Mouse (Mus musculus): Measurements from ENCODE around the gene Acsm4. TPM values are rescaled to one million over a fixed set of nuclear protein-coding genes. Genes with fewer than 3 reads are reported as not detected.
A peak's percentile ranks its signal among the peaks of the same experiment; 100 is the strongest.
"Not testable (repeated sequence)": the region's sequence is repeated elsewhere in the genome, so short reads cannot be mapped to it uniquely, and the experiment has no call there.

The Acsm4 gene
- total RNA-seq (2018; cell fraction: chromatin; rRNA removed) = not detected
- total RNA-seq (2018; cell fraction: cytosol; rRNA removed) = not detected
- total RNA-seq (2018; cell fraction: nucleus; rRNA removed) = not detected
- not detected in 3 replicates for polyA plus RNA-seq (2018)

DNA sequence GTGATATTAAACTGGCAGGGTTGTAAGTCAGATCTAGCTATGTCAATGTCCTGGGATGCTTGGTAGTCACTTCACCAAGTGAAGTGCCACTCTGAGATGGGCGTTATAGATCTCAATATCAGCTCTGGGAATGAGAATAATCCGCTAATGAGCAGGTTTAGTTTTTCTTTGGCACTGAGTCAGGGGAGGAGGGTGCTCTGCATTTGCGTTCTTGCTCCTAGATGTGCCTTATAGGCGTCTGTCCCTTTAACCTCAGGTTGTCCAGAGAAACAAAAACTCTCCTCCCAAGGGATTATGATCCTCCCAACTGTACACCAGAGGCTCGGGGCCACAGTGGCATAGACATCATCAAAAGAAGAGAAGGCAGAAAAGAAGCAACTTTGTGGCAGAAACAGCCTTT is at the start of gene Acsm4:
Acsm4 (plus strand) TSS at position 301 of the 400 bp plus-strand sequence.
- 80% methylated on average over 5 of the region's 5 CpGs for WGBS (ENCODE audit: missing documents)
- Histone ChIP-seq H3K4me3 (ENCODE audit: inconsistent target) (no peak within 1 kb of the TSS), H3K36me3 (ENCODE audit: inconsistent target) (no peaks in the 10 kb centered on the region), H3K79me2 (ENCODE audit: inconsistent target) (no peaks in the 10 kb centered on the region), H3K27ac (no peak within 1 kb of the TSS)

DNA sequence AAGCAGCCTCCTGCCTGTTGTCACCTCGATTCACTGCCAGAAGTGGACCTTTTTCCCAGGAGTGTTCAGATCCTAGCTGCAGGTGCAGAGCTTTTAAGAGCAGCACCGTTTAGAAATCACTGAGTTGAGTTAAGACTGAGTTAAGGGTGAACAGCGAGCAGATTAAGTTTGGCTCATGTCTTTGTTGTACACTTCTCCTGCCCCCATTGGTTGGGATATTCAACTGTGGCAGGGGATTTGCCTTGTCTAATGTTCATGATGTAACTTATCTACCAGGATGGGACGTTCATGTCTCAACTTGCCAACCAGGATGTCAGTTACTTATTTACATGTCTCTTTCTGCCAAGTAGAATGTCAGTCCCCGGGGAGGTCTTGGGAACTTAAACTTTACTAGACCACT is 47.5 kb upstream of the Acsm4 start:
- Histone ChIP-seq H3K36me3 (ENCODE audit: inconsistent target) (no peaks in the 10 kb centered on the region), H3K4me3 (ENCODE audit: inconsistent target) (no peak overlapping the region), H3K27ac (no peak overlapping the region), H3K79me2 (ENCODE audit: inconsistent target) (no peaks in the 10 kb centered on the region)
- 84% methylated on average over 5 of the region's 5 CpGs for WGBS (ENCODE audit: missing documents)

DNA sequence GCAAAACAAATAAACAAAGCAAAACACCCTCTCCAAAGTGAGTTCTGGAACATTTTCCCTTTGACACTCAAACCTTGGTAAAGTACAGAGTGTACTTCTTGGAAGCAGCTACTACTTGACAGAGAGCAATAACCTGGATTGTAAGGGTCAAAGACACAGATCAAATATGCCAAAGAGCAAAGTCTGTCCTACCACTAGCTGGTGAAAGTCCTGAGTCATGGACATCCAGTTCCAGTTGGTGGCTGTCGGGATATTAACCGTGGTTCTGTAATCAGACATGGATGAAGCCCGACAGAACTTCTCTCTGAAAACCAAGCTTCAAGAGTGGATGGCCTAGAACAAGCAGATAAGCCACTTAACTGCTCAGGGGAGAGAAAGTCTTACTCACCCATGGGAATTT is 21.9 kb upstream of the Acsm4 start:
- no peaks in the 10 kb centered on the region for H3K79me2 ChIP-seq (ENCODE audit: inconsistent target)
- H3K27ac ChIP-seq = no peak overlapping the region
- H3K4me3 ChIP-seq (ENCODE audit: inconsistent target) = no peak overlapping the region
- H3K36me3 ChIP-seq (ENCODE audit: inconsistent target) = no peaks in the 10 kb centered on the region
- WGBS (ENCODE audit: missing documents) = 96% methylated on average over 3 of the region's 3 CpGs

DNA sequence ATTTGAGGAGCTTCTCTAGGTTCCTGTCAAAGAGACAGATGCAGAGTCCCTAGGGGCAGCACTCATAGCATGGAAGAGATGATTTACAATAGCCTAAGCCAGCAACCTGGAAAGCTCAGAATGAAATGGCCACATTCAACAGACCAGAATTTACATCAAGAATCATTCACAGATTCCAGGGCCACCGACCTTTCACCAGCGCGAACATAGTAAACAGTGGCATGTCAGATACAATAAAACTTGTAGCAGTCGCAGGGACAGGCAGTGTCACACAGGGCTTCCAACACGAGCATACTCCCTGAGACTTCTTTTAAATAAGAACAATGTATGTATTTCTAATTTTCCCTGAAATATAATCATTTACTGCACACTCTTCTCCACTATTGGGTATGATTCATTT is 19.4 kb upstream of the Acsm4 start:
- Histone ChIP-seq H3K4me3 (ENCODE audit: inconsistent target) (no peak overlapping the region), H3K27ac (no peak overlapping the region), H3K36me3 (ENCODE audit: inconsistent target) (no peaks in the 10 kb centered on the region), H3K79me2 (ENCODE audit: inconsistent target) (no peaks in the 10 kb centered on the region)
- 80% methylated on average over 5 of the region's 5 CpGs for WGBS (ENCODE audit: missing documents)

DNA sequence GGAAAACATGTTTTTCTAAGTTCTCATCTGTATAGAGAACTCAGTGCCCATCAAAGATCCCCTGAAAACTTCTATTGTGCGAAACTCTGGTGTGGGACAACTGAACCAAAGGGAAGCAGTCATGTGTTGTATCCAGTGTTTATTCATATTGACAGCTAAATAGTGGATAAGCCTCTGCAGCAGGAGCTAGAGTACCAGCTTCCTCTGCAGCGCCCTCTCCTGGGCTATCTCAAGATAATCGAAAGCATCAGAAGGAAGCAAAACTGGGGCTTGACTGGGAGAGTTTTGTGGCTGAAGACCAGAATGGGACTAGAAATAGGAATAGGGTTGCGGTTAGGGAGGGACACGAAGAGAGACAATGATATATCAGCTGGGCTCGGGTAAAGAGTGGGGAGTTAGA is 18.9 kb upstream of the Acsm4 start:
- H3K4me3 ChIP-seq (ENCODE audit: inconsistent target) = no peak overlapping the region
- no peaks in the 10 kb centered on the region for H3K36me3 ChIP-seq (ENCODE audit: inconsistent target)
- no peak overlapping the region for H3K27ac ChIP-seq
- H3K79me2 ChIP-seq (ENCODE audit: inconsistent target) = no peaks in the 10 kb centered on the region
- 50% methylated on average over 6 of the region's 6 CpGs for WGBS (ENCODE audit: missing documents)

DNA sequence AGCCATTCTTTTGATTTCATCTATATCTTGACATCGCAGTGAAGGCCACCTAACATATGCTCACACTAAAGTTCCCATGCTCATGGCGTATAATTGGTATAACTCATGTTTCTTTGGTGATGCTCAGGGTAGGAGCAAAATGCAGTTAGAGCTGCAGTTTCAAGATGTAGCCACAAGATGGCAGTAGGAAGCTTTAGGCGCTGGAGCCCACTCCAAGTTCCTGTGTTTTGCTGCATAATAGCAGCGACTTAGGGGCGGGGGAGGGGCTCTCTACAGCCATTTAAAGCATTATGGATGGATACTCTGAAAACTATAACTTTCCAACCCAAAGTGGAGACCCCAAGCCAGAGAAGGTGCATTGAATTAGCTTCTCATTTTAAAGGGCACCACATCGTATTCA is 16.4 kb upstream of the Acsm4 start:
- Histone ChIP-seq H3K36me3 (ENCODE audit: inconsistent target) (no peaks in the 10 kb centered on the region), H3K27ac (no peak overlapping the region), H3K79me2 (ENCODE audit: inconsistent target) (no peaks in the 10 kb centered on the region), H3K4me3 (ENCODE audit: inconsistent target) (no peak overlapping the region)
- WGBS (ENCODE audit: missing documents) = 21% methylated on average over 6 of the region's 6 CpGs

DNA sequence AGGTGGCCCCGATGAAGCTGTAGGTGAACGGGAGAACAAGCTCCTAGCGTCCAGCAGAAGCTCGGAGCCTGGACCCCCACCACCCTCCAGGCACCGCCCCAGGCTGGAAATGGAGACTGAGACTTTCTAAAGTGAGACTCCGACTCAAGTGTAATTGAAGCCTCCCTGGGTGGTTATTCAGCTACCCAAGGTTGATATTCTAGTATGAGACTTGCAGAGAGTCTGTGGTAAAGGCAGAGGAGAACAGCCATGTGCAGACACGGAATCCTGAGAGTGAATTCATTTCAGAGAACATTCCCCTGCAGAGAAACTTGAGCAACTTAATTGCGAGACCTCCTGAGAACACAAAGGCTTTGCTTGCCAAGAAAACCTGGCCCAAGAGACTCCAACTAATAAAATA is 9.7 kb upstream of the Acsm4 start:
- Histone ChIP-seq H3K4me3 (ENCODE audit: inconsistent target) (no peak overlapping the region), H3K79me2 (ENCODE audit: inconsistent target) (no peaks in the 10 kb centered on the region), H3K36me3 (ENCODE audit: inconsistent target) (no peaks in the 10 kb centered on the region), H3K27ac (no peak overlapping the region)
- 74% methylated on average over 8 of the region's 8 CpGs for WGBS (ENCODE audit: missing documents)

DNA sequence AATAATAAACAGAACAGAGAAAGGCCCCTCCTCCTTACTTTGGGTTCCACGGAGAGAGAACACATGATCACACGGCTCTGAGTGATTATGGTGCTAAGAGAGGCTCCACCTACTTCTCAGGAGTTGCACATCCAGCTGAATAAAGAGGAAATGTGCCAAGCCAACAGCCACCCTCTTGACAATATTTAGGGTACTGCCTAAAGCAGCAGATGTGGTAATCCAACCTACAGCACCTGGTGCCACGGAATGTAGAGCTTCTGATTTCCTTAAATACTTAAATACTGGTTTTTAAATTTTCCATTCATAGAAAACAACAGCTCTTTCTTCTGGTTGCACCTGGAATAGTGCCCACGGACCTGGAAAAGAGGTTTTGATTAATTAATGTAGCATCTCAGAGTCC is 7.1 kb upstream of the Acsm4 start:
- Histone ChIP-seq H3K79me2 (ENCODE audit: inconsistent target) (no peaks in the 10 kb centered on the region), H3K4me3 (ENCODE audit: inconsistent target) (no peak overlapping the region), H3K36me3 (ENCODE audit: inconsistent target) (no peaks in the 10 kb centered on the region), H3K27ac (no peak overlapping the region)
- 60% methylated on average over 4 of the region's 4 CpGs for WGBS (ENCODE audit: missing documents)

DNA sequence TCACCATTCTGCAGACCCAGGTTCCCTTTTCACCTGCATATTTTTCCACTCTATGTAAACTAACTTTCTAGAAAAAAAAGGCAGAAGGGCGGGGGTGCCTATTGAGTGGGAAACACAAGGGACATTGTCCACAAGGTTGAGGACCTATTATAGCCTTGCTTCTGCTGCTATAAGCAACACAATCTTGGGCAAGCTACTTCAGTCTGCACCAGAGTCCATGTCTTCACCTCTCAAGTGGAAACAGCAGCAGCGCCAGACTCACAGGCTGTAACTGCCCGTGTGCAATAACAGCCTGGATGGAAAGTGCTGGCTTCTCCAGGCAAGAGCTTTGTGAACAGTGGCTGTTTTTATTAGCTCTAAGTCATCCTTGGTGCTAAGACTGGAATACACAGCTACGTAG is 2.5 kb downstream of the Acsm4 start:
- H3K4me3 ChIP-seq (ENCODE audit: inconsistent target) = no peak overlapping the region
- WGBS (ENCODE audit: missing documents) = 79% methylated on average over 4 of the region's 4 CpGs
- no peak overlapping the region for H3K27ac ChIP-seq
- H3K79me2 ChIP-seq (ENCODE audit: inconsistent target) = no peaks in the 10 kb centered on the region
- no peaks in the 10 kb centered on the region for H3K36me3 ChIP-seq (ENCODE audit: inconsistent target)

DNA sequence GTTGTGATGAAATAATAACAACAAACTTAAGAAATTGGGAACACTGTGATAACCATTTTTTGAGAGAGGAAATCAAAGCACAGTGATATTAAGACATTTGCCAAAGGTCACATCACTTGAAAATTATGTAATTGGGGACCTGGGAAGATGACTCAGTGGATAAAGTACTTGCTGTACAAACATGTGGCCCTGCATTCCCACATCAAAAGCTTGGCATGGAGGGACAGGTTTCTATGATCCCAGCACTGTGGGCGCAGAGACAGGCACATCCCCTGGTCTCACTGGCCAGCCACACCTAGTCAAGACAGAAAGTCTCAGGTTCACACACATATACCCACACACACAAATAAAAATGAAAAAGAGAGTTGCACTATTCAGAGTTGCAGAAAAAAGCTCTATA is 5.1 kb downstream of the Acsm4 start:
- 100% methylated on average over 1 of the region's 1 CpGs for WGBS (ENCODE audit: missing documents)
- no peaks in the 10 kb centered on the region for H3K79me2 ChIP-seq (ENCODE audit: inconsistent target)
- no peak overlapping the region for H3K4me3 ChIP-seq (ENCODE audit: inconsistent target)
- H3K27ac ChIP-seq = no peak overlapping the region
- no peaks in the 10 kb centered on the region for H3K36me3 ChIP-seq (ENCODE audit: inconsistent target)

DNA sequence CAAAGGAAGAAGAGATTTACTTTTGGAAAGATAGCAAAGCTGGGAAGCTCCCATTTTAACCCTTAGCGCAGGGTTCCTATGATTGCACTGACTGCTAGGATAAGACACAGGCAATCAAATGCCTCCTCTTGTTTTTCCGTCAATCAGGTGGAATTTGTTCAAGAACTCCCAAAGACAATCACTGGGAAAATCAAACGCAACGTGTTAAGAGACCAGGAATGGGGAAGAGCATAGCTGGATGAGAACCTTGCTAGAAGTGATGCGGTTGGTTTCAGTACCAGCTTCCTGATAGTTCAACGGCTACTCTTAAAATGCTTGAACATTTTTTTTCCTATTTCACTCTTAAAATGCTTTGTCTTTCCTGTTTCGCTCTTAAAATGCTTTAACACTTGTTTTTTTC is 24.3 kb downstream of the Acsm4 start:
- no peaks in the 10 kb centered on the region for H3K79me2 ChIP-seq (ENCODE audit: inconsistent target)
- H3K4me3 ChIP-seq (ENCODE audit: inconsistent target) = no peak overlapping the region
- H3K27ac ChIP-seq = no peak overlapping the region
- peaks cover 31% of the 10 kb centered on the region for H3K36me3 ChIP-seq (ENCODE audit: inconsistent target)
- 93% methylated on average over 7 of the region's 7 CpGs for WGBS (ENCODE audit: missing documents)

DNA sequence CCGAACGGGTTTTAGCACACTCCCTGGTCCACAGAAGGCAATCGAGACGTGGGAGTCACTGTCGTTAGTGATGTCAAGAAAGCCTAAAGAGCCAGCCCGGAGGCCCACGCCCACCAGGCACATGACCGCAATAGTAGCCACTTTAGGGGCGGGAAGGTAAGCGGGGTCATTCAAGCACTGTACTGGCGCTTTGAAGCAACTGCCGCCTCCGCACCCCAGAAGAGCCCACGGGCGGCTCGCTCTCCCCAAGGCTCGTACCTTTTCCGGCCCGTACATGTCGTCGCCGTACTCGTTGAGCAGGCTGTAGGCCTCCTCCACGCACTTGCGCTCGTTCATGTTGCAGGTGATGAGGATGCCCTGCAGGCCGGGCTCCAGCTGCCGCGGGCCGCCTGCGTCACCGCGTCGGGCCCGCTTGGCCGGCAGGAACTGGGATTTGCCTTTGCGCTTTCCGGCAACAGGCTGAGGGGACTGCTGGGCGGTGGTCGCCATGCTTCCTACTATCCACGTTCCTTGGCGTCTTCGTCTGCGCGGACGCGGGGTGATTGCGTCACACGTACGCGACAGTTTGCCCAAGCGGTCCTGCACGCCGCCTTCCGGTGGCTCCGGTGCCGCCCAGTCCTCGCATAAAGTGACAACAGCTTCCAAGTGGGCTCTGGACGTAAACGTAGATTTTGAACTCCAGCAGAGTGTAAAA is 30.6 kb downstream of the Acsm4 start, which contains the start of gene Thumpd1:
Thumpd1 (minus strand) TSS at position 546 of the 694 bp plus-strand sequence.
- Histone ChIP-seq H3K36me3 (ENCODE audit: inconsistent target) (peaks cover 31% of the 10 kb centered on the region), H3K4me3 (ENCODE audit: inconsistent target) (peak within 1 kb of the TSS; percentile 95), H3K79me2 (ENCODE audit: inconsistent target) (peaks cover 9% of the 10 kb centered on the region), H3K27ac (peak within 1 kb of the TSS; percentile 42)
- under 1% methylated on average over 60 of the region's 60 CpGs for WGBS (ENCODE audit: missing documents)

DNA sequence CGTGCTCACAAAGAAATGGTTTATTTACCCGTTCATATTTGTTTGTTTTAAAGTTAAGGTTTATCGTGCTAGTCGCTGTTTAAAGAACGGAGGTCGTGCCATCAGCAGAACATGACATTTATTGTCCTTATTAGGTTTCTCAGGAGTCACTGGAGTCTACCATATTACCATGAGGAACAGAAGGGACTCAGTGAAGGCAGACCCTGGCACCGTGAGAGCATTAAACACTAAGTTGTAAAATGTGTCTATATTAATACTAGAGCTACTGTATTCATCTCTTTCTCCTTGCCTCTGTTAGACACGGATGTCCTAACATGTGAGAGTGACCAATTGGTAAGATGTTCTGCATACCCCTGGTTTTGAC is 31.1 kb downstream of the Acsm4 start:
- H3K27ac ChIP-seq = no peak overlapping the region
- H3K4me3 ChIP-seq (ENCODE audit: inconsistent target) = peak overlapping the region; percentile 95
- peaks cover 26% of the 10 kb centered on the region for H3K36me3 ChIP-seq (ENCODE audit: inconsistent target)
- WGBS (ENCODE audit: missing documents) = 17% methylated on average over 8 of the region's 8 CpGs
- H3K79me2 ChIP-seq (ENCODE audit: inconsistent target) = peaks cover 9% of the 10 kb centered on the region

DNA sequence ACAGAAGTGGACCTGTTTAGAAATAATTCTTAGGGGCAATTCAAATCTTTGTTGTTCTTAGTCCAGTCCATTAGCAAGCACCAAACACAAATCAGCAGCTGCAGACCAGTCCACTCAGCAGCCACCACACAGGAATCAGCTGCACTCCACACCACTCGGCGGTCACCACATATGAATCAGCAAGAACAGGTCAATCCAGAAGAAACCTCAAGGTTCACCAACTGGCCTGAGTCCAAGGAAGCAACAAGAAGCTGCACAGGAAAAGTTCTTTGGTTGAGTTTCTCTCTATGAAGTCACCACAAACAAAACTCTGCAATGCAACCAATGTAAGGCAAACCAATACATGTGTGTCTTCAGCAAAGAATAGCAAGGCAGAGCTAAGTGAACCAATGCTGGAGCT is 37.8 kb downstream of the Acsm4 start:
- WGBS (ENCODE audit: missing documents) = 66% methylated on average over 2 of the region's 2 CpGs
- no peak overlapping the region for H3K4me3 ChIP-seq (ENCODE audit: inconsistent target)
- no peaks in the 10 kb centered on the region for H3K36me3 ChIP-seq (ENCODE audit: inconsistent target)
- H3K27ac ChIP-seq = no peak overlapping the region
- no peaks in the 10 kb centered on the region for H3K79me2 ChIP-seq (ENCODE audit: inconsistent target)

DNA sequence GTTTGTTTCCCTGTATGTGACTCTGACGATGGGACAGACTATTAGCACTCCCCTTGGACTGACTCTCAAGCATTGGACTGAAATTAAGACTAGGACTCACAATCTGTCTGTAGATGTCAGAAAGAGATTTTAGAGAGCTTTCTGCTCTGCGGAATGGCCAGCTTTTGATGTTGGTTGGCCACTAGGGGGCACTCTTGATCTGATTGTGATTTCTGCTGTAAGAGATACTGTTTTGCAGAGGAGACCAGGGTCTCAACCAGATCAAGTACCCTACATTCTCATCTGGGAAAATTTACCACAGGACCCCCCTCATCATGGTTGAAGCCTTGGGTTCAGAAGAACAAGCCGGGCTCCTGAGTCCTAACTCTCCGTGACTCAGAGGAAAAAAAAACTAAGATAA is 41.4 kb downstream of the Acsm4 start:
- H3K27ac ChIP-seq; H3K36me3 ChIP-seq (ENCODE audit: inconsistent target); H3K79me2 ChIP-seq (ENCODE audit: inconsistent target); H3K4me3 ChIP-seq (ENCODE audit: inconsistent target): not testable (repeated sequence)
- WGBS (ENCODE audit: missing documents) = 95% methylated on average over 4 of the region's 4 CpGs

DNA sequence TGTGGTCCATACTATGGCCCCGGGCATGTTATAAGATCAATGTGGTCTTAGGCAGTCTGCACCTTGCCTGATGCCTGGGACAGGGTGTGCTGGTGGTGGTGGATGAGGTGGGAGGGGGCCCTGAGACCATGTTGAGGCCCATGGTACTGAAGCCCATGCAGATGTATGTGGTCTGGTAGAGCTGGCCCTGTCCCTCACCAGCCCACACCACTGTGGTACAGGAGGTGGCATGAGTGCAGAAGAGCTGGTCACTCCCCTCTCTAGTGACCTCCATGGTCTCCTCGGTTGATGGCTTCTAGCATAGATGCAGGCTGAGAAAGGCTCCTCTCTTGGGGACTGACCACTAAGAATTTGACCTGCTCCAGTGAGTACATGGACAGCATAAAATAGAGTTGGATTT is 49.1 kb downstream of the Acsm4 start:
- H3K79me2 ChIP-seq (ENCODE audit: inconsistent target) = no peaks in the 10 kb centered on the region
- no peak overlapping the region for H3K4me3 ChIP-seq (ENCODE audit: inconsistent target)
- H3K36me3 ChIP-seq (ENCODE audit: inconsistent target) = no peaks in the 10 kb centered on the region
- H3K27ac ChIP-seq = no peak overlapping the region
- WGBS (ENCODE audit: missing documents) = 83% methylated on average over 2 of the region's 2 CpGs

All from macrophage (primary cell).